Mouse (Mus musculus): Measurements from ENCODE around the gene E030030I06Rik. TPM values are rescaled to one million over a fixed set of nuclear protein-coding genes. Genes with fewer than 3 reads are reported as not detected.
"Not testable (repeated sequence)": the region's sequence is repeated elsewhere in the genome, so short reads cannot be mapped to it uniquely, and the experiment has no call there.

Gene E030030I06Rik
- polyA plus RNA-seq, 1 experiment from 2014 or later: 37.3 TPM

GRCm38 (mm10) chr10:22163279-22163678, 14.2 kb upstream of the E030030I06Rik start:
- Histone ChIP-seq H3K4me1 (peaks cover 16% of the 10 kb centered on the region), H3K4me3 (peak overlapping the region; percentile 34; the same call in 1 of the 2 replicates), H3K27me3 (ENCODE audit: low read depth, poor library complexity, severe bottlenecking) (peaks cover 49% of the 10 kb centered on the region)
- not testable (repeated sequence) for H3K27ac ChIP-seq (replicated peaks); DNase-seq (ENCODE audit: low spot score); H3K36me3 ChIP-seq; H3K9me3 ChIP-seq (replicated peaks)
- 9% methylated on average over 9 of the region's 9 CpGs for WGBS

DNA sequence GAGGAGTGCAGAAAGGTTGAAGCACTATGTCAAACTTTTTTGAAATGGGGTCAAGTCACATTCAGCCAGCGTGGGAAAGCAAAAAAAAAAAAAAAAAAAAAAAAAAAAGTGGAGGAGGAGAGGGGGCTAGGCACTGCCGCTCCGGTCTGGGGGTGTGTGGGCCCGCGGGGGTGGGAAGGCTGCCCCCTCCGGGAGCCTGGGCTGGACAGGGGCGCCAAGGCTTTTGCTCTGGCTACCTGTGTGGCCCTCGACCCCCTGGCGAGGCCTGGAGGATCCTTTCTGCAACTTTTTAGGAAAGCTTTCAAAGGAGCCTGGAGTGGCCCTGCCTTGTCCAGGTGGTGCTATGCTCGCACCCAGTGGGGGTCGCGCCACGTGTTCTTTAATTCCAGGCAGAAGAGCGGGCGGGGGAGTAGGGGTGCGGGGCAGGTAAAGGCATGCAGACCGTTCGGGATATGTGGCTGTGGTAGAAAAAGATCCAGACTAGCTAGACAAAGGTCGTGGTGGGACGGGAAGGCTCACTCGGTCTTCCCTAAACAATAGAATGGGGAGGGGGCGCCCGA, 10.6 kb upstream of the E030030I06Rik start:
- Histone ChIP-seq H3K4me3 (peak overlapping the region; percentile 58), H3K27me3 (ENCODE audit: low read depth, poor library complexity, severe bottlenecking) (peaks cover 86% of the 10 kb centered on the region), H3K27ac (replicated peaks) (peak overlapping the region; percentile 46), H3K9me3 (replicated peaks) (no peaks in the 10 kb centered on the region), H3K36me3 (no peaks in the 10 kb centered on the region), H3K4me1 (peaks cover 20% of the 10 kb centered on the region)
- under 1% methylated on average over 23 of the region's 23 CpGs for WGBS
- DNase-seq (ENCODE audit: low spot score): no peak

DNA sequence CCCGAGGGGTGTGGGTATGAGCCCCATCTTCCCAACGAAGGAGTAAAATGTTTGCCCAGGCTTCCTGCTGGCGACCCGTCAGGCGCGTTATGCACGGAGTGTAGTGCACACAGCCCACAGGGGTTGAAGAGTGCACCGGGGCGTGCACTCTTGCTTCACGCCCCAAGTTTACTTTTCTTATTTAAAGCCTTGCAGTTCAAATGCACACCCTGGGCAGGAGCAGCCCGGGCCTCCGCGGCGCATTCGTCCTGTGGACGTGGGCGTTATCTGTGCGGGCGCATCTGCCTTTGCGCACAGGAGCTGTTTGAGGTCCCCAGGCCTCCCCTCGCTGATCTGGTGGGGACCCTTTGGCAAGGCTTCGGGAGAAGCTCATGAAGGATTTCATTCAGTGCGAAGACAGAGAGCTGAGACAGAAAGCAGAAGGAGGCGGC, 10.1 kb upstream of the E030030I06Rik start:
- peak overlapping the region; percentile 71 for H3K27ac ChIP-seq (replicated peaks)
- H3K27me3 ChIP-seq (ENCODE audit: low read depth, poor library complexity, severe bottlenecking): peaks cover 91% of the 10 kb centered on the region
- H3K9me3 ChIP-seq (replicated peaks): no peaks in the 10 kb centered on the region
- peak overlapping the region; percentile 58 for H3K4me3 ChIP-seq
- DNase-seq (ENCODE audit: low spot score): peak; percentile 54
- no peaks in the 10 kb centered on the region for H3K36me3 ChIP-seq
- H3K4me1 ChIP-seq: peaks cover 20% of the 10 kb centered on the region
- under 1% methylated on average over 24 of the region's 24 CpGs for WGBS

DNA sequence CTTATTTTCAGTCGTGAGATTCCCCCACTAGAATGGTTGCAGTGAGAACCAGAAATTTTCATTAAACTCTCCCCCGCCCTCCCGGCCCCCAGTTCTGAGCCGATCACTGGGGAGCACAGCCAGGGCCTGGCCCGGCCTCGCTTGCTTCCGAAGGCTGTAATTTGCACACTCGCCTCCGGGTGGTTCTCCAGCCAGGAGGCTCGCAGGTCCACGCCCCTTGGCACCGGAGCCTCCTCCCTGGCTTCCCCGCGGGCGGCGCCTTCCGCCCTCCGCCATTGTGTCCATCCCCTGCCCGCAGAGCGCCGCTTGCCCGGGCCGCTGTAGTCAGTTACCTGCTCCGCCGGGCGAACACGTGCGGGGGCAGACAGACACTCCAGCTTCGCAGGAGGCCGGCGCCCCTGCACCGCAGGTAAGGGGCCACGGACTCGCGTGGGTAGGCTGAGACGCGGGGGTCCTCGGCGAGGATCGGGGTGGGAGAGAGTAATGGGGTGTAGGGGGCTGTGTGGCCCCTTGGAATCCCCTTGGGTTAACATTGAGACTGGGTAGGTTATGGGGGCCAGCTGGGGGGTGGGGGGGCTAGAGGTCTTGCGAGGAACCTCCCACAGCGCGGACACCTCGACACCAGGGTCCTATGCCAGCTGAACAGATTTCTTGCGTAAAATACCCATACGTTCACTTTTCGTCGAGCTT, 9.4 kb upstream of the E030030I06Rik start, which contains the start of the genes Raet1e and H60b:
Gene Raet1e (plus strand): TSS at position 260 of the 690 bp plus-strand sequence.
Gene H60b (plus strand): TSS at position 277 of the 690 bp plus-strand sequence.
- Histone ChIP-seq H3K27me3 (ENCODE audit: low read depth, poor library complexity, severe bottlenecking) (peaks cover 98% of the 10 kb centered on the region), H3K27ac (replicated peaks) (peak within 1 kb of the TSS; percentile 71)

DNA sequence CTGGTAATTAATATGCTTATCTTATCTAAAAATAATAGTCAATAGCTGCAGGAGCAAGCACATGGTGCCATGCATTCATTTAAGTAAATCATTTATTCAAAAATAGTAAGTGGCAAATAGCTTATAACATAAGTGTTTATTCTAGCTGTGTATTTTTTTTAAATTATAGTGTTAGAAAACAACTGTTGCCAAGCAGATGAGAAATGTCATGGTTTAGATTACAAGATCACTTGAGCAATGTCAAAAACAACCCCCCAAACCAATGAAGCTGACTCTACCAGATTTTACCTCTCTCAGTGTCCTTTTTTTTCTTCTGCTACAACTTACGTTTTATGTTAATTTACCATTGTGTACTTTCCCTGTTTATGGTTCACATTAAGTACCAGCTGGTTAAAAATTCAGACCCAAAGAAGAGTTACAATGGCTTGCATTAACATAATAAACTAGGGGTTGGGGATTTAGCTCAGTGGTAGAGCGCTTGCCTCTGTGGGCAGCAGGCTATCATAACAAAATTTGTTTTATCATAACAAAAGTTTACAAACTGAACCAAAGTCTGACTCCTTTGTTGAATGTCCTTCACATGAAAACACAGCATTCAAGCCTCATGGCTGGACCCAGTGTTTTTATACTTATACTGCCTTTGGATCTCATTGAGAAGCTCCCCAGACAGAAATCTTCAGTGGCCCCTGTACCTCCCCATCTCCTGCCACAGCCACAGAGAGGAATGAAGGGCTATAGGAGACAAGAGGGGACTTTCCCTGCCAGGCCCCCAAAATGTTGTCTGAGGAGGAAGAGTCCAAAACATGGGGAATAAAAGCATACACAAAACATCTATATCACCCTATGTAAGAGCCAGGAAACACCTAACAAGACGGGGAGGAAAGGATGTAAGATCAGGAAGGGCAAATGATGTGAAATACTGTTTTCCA, 6.1 kb upstream of the E030030I06Rik start:
- DNase-seq (ENCODE audit: low spot score): no peak
- H3K4me3 ChIP-seq: no peak overlapping the region
- 5% methylated on average over 3 of the region's 3 CpGs for WGBS
- no peaks in the 10 kb centered on the region for H3K9me3 ChIP-seq (replicated peaks)
- H3K4me1 ChIP-seq: peaks cover 34% of the 10 kb centered on the region
- H3K36me3 ChIP-seq: no peaks in the 10 kb centered on the region
- H3K27ac ChIP-seq (replicated peaks): no peak overlapping the region
- peaks cover 100% of the 10 kb centered on the region for H3K27me3 ChIP-seq (ENCODE audit: low read depth, poor library complexity, severe bottlenecking)

More for the DNA sequence above, 9.4 kb upstream of the E030030I06Rik start, which contains the start of the genes Raet1e and H60b:
- not testable (repeated sequence) for H3K9me3 ChIP-seq (replicated peaks); H3K36me3 ChIP-seq
- Histone ChIP-seq H3K4me1 (peaks cover 20% of the 10 kb centered on the region), H3K4me3 (peak within 1 kb of the TSS; percentile 58)
- peak; percentile 76 for DNase-seq (ENCODE audit: low spot score)
- under 1% methylated on average over 48 of the region's 48 CpGs for WGBS

DNA sequence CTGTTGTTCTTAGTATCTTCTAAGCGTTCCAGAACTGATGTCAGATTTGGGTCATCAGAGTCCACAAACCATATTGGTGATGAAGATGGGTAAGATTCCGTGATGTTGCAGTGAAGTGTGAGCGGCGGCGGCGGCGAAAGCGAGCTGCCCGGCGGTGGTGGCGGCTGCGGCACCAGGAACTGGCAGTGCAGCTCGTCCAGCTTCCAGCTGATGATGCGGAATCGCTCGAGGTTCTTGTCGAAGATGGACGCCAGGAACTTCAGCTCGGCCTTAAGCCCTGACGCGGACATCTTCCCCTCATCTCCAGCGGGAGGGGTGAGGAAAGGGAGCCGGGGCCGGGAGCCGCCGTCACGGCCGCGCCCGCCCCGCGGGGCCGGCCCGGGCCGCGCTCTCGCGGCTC, 5.1 kb upstream of the E030030I06Rik start:
- peaks cover 100% of the 10 kb centered on the region for H3K27me3 ChIP-seq (ENCODE audit: low read depth, poor library complexity, severe bottlenecking)
- not testable (repeated sequence) for H3K27ac ChIP-seq (replicated peaks); H3K9me3 ChIP-seq (replicated peaks); H3K36me3 ChIP-seq
- H3K4me3 ChIP-seq: peak overlapping the region; percentile 52
- peak; percentile 65 for DNase-seq (ENCODE audit: low spot score)
- under 1% methylated on average over 38 of the region's 38 CpGs for WGBS
- peaks cover 36% of the 10 kb centered on the region for H3K4me1 ChIP-seq

GRCm38 (mm10) chr10:22153147-22153690, 4.1 kb upstream of the E030030I06Rik start:
- H3K27ac ChIP-seq (replicated peaks); DNase-seq (ENCODE audit: low spot score); H3K36me3 ChIP-seq; H3K9me3 ChIP-seq (replicated peaks); H3K4me3 ChIP-seq: not testable (repeated sequence)
- peaks cover 91% of the 10 kb centered on the region for H3K27me3 ChIP-seq (ENCODE audit: low read depth, poor library complexity, severe bottlenecking)
- H3K4me1 ChIP-seq: peaks cover 31% of the 10 kb centered on the region
- WGBS: 11% methylated on average over 7 of the region's 7 CpGs

GRCm38 (mm10) chr10:22151863-22152640, 3.0 kb upstream of the E030030I06Rik start:
- peaks cover 29% of the 10 kb centered on the region for H3K4me1 ChIP-seq
- H3K36me3 ChIP-seq; H3K27ac ChIP-seq (replicated peaks); H3K9me3 ChIP-seq (replicated peaks); DNase-seq (ENCODE audit: low spot score): not testable (repeated sequence)
- WGBS: 4% methylated on average over 11 of the region's 11 CpGs
- peak overlapping the region; percentile 77 for H3K4me3 ChIP-seq
- H3K27me3 ChIP-seq (ENCODE audit: low read depth, poor library complexity, severe bottlenecking): peaks cover 80% of the 10 kb centered on the region

- Histone ChIP-seq H3K4me3 (peak overlapping the region; percentile 77), H3K27me3 (ENCODE audit: low read depth, poor library complexity, severe bottlenecking) (peaks cover 72% of the 10 kb centered on the region), H3K4me1 (peaks cover 29% of the 10 kb centered on the region), H3K27ac (replicated peaks) (0 out of 2 replicates have a peak overlapping the region, but pooled peaks have one; percentile 17)
- H3K9me3 ChIP-seq (replicated peaks); H3K36me3 ChIP-seq: not testable (repeated sequence)
- WGBS: under 1% methylated on average over 55 of the region's 55 CpGs
- DNase-seq (ENCODE audit: low spot score): peak; percentile 44
These were observed 2.2 kb upstream of the E030030I06Rik start for GRCm38 (mm10) chr10:22151056-22151862.

- H3K9me3 ChIP-seq (replicated peaks): no peaks in the 10 kb centered on the region
- H3K27me3 ChIP-seq (ENCODE audit: low read depth, poor library complexity, severe bottlenecking): peaks cover 65% of the 10 kb centered on the region
- H3K4me1 ChIP-seq: peaks cover 29% of the 10 kb centered on the region
- H3K27ac ChIP-seq (replicated peaks): no peak overlapping the region; the same call in 1 of the 2 replicates
- peak overlapping the region; percentile 77 for H3K4me3 ChIP-seq
- DNase-seq (ENCODE audit: low spot score): peak; percentile 51
- H3K36me3 ChIP-seq: peaks cover 9% of the 10 kb centered on the region
- WGBS: under 1% methylated on average over 27 of the region's 27 CpGs
These were observed 1.5 kb upstream of the E030030I06Rik start for GRCm38 (mm10) chr10:22150593-22150992.

Data from midbrain, embryonic 10.5 days (tissue).